Mouse (Mus musculus) heart, adult 11 months (tissue): Measurements from ENCODE around the gene Nfatc2.

ENCODE experiments used
- DNase-seq: peaks from one replicate; pipeline ENCODE4 v3.0.0; 2022

Nfatc2 gene

GRCm38 (mm10) chr2:168428375-168428901 lies 173.0 kb downstream of the Nfatc2 start:
- no peak for DNase-seq
